Mouse (Mus musculus) bone marrow macrophage, adult 2 months (primary cell): ENCODE measurements around the gene Rufy1.

Source experiments
- CTCF ChIP-seq: IDR thresholded peaks from 2 replicates; pipeline ENCODE4 v1.5.1; 2012; ENCODE audit warnings: low read depth, mild to moderate bottlenecking, low read length, moderate library complexity
- POLR2A ChIP-seq: IDR thresholded peaks from 2 replicates; pipeline ENCODE4 v1.6.1; 2012; ENCODE audit warnings: mild to moderate bottlenecking, low read depth, low read length, borderline replicate concordance

GRCm38 (mm10) chr11:50375421-50375820, 55.5 kb downstream of the Rufy1 start:
- TF ChIP-seq CTCF, result no peak
- no peak for TF ChIP-seq POLR2A
